Mouse (Mus musculus) lung, embryonic 15.5 days (tissue): ENCODE data around the gene Agap2. TPM values are rescaled to one million over a fixed set of nuclear protein-coding genes. Genes with fewer than 3 reads are reported as not detected.
A peak's percentile ranks its signal among the peaks of the same experiment; 100 is the strongest.

Experiments used
- ATAC-seq: fragments of 200-750 bp; cut with Nextera tagmentation; 2 replicates; pipeline ENCODE4 v1.8.0; 2017; ENCODE audit warnings: moderate number of reproducible peaks, borderline replicate concordance; ENCODE audit not compliant: low FRiP score, low TSS enrichment; ENCODE audit errors: extremely low read depth
- H3K27ac ChIP-seq: fragments of 300-500 bp; sonication (generic); 2 replicates; pipeline ENCODE4 v1.5.1; 2015; ENCODE audit warnings: moderate library complexity, mild to moderate bottlenecking, inconsistent platforms
- H3K27me3 ChIP-seq: fragments of 300-500 bp; sonication (generic); 2 replicates; pipeline ENCODE4 v1.6.1; 2015; ENCODE audit warnings: inconsistent platforms
- H3K36me3 ChIP-seq: fragments of 300-500 bp; sonication (generic); 2 replicates; pipeline ENCODE4 v1.6.1; 2015; ENCODE audit warnings: inconsistent platforms
- H3K4me1 ChIP-seq: fragments of 300-500 bp; sonication (generic); 2 replicates; pipeline ENCODE4 v1.6.1; 2015; ENCODE audit warnings: inconsistent platforms
- H3K4me2 ChIP-seq: fragments of 300-500 bp; sonication (generic); 2 replicates; pipeline ENCODE4 v1.6.1; 2015; ENCODE audit warnings: inconsistent platforms, mild to moderate bottlenecking, moderate library complexity
- H3K4me3 ChIP-seq: fragments of 300-500 bp; sonication (generic); 2 replicates; pipeline ENCODE4 v1.5.1; 2015; ENCODE audit warnings: mild to moderate bottlenecking, inconsistent platforms
- H3K9ac ChIP-seq: fragments of 300-500 bp; sonication (generic); 2 replicates; pipeline ENCODE4 v1.6.1; 2015; ENCODE audit warnings: inconsistent platforms
- H3K9me3 ChIP-seq: fragments of 300-500 bp; sonication (generic); 2 replicates; pipeline ENCODE4 v1.6.1; 2016; ENCODE audit warnings: inconsistent platforms
- WGBS: fragments of 180-500 bp; shearing (Covaris S2); methylation state at CpG from one replicate; pipeline ENCODE4 v1.1.7; 2015; 5-methylcytosine and 5-hydroxymethylcytosine counted together
- polyA plus RNA-seq: library from polyadenylated mRNA; unstranded; fragments of >200 nt; fragmentation: Nextera tagmentation; extraction: Ambion mirVana; gene quantifications from 2 replicates; pipeline ENCODE4 v1.2.1, GENCODE M21; 2015

Gene Agap2
- polyA plus RNA-seq, 1 experiment from 2014 or later = 0.07 TPM

GRCm38 (mm10) chr10:127111001-127111887, 36.2 kb downstream of the Agap2 start:
- 85% methylated on average over 15 of the region's 15 CpGs for WGBS
- no peak for ATAC-seq

DNA sequence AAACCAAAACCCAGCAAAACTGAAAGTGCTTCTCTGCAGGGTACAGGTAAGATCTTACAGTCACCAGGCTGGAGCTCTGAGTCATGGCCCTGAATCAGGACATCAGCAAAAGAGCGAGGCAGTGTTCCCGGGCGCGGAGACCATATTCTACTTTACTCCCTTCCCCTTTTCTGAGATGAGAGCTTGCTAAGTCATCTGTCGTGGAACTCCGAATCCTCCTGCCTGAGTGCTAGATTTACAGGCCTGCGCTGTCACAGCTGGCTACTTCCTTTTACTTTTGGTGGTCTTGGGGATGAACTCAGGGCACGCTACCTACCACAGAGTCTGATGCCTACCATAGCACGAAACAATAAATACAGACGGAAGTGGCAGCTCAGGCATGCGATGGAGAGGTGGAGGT, 39.3 kb downstream of the Agap2 start:
- Histone ChIP-seq H3K36me3 (peaks cover 25% of the 10 kb centered on the region), H3K4me1 (no peaks in the 10 kb centered on the region), H3K4me2 (no peak overlapping the region), H3K4me3 (no peak overlapping the region), H3K27ac (no peak overlapping the region), H3K27me3 (no peaks in the 10 kb centered on the region), H3K9ac (no peak overlapping the region), H3K9me3 (no peaks in the 10 kb centered on the region)
- ATAC-seq = no peak
- WGBS = 89% methylated on average over 11 of the region's 11 CpGs

More at GRCm38 (mm10) chr10:127111001-127111887, 36.2 kb downstream of the Agap2 start:
- Histone ChIP-seq H3K4me2 (no peak overlapping the region), H3K27me3 (no peaks in the 10 kb centered on the region), H3K9me3 (no peaks in the 10 kb centered on the region), H3K27ac (no peak overlapping the region), H3K36me3 (peaks cover 14% of the 10 kb centered on the region; the same call in 1 of the 2 replicates), H3K9ac (no peak overlapping the region), H3K4me3 (no peak overlapping the region), H3K4me1 (no peaks in the 10 kb centered on the region)

- peaks cover 25% of the 10 kb centered on the region for H3K36me3 ChIP-seq
- H3K27ac ChIP-seq = no peak overlapping the region
- WGBS = 68% methylated on average over 2 of the region's 2 CpGs
- no peaks in the 10 kb centered on the region for H3K27me3 ChIP-seq
- no peak overlapping the region for H3K9ac ChIP-seq
- no peaks in the 10 kb centered on the region for H3K9me3 ChIP-seq
- H3K4me1 ChIP-seq = peaks cover 3% of the 10 kb centered on the region
- ATAC-seq = no peak
- H3K4me3 ChIP-seq = no peak overlapping the region
- H3K4me2 ChIP-seq = no peak overlapping the region
These were observed 40.0 kb downstream of the Agap2 start for GRCm38 (mm10) chr10:127115068-127115467.

GRCm38 (mm10) chr10:127118470-127118869, 43.4 kb downstream of the Agap2 start:
- Histone ChIP-seq H3K4me3 (no peak overlapping the region), H3K4me2 (no peak overlapping the region), H3K27ac (no peak overlapping the region), H3K9me3 (no peaks in the 10 kb centered on the region), H3K4me1 (peaks cover 19% of the 10 kb centered on the region), H3K27me3 (no peaks in the 10 kb centered on the region), H3K9ac (no peak overlapping the region), H3K36me3 (peaks cover 25% of the 10 kb centered on the region)
- 90% methylated on average over 11 of the region's 11 CpGs for WGBS
- no peak for ATAC-seq

GRCm38 (mm10) chr10:127119229-127119628, 44.1 kb downstream of the Agap2 start:
- no peak overlapping the region for H3K4me2 ChIP-seq

DNA sequence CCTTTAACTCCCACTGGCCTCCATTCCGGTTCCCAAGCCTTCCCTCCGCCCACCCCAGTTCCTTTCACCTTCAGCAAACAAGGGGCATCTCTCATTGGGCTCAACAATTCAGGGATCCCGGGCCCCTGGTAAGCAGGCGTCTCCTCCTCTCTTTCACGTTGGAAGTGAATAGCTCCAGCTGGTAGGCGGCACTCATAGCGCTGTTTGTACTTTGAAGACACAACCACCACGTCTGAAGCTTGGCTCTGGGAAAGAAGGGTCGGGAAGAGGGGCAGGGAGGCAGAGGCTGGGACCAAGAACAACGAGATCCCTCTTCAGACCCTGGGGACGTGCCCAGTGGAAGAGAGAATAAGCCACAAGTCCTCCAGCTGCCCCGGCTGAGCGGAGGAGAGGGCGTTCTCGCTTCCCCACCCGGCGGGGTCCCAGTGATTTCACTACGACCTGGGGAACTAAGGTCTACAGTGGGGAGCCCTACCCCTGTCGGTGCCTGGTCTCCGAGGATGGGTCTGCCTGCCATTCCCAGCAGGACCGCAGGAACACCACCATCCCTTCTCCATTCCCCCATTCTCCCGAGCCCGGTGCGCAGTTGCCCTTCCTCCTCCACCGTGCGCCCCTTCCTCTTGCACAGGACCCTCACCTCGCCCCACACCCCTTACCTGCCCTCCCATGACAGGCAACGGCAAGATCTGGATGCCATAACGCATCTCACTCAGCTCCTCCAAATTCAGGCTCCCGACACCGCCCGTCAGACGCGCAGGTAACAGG, 45.4 kb downstream of the Agap2 start:
- H3K4me2 ChIP-seq = peak overlapping the region; percentile 93
- no peaks in the 10 kb centered on the region for H3K9me3 ChIP-seq
- H3K27me3 ChIP-seq = no peaks in the 10 kb centered on the region
- peak; percentile 32 for ATAC-seq
- H3K9ac ChIP-seq = peak overlapping the region; percentile 77
- 2% methylated on average over 34 of the region's 34 CpGs for WGBS
- H3K27ac ChIP-seq = peak overlapping the region; percentile 1; the same call in 1 of the 2 replicates
- H3K4me1 ChIP-seq = peaks cover 21% of the 10 kb centered on the region
- H3K36me3 ChIP-seq = peaks cover 20% of the 10 kb centered on the region
- peak overlapping the region; percentile 84 for H3K4me3 ChIP-seq

More at GRCm38 (mm10) chr10:127119229-127119628, 44.1 kb downstream of the Agap2 start:
- Histone ChIP-seq H3K4me3 (no peak overlapping the region), H3K36me3 (peaks cover 25% of the 10 kb centered on the region), H3K9ac (no peak overlapping the region), H3K9me3 (no peaks in the 10 kb centered on the region), H3K27ac (no peak overlapping the region), H3K27me3 (no peaks in the 10 kb centered on the region), H3K4me1 (peaks cover 21% of the 10 kb centered on the region)
- no peak for ATAC-seq
- 92% methylated on average over 10 of the region's 10 CpGs for WGBS

DNA sequence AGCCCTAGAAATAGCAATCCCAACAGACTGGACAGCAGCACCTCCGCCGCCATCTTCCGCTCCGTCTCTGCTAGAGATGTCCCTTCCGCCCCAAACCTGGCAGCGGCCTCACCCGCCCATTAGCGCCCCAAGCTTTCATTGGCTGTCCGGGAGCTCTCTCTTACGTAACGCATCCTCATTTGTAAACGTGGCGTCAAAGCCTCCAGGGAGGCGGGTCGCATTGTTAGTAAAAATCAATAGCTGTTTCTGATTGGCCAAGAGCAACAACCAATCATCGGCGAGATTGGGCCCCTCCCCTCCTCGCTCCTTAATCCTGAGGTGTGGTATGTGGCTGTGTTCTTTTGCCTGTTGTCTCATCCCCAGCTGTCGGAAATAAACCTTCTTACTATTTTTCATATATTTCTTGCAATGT, 46.0 kb downstream of the Agap2 start, which contains the start of gene Os9:
Gene Os9 (minus strand): TSS at position 66 of the 412 bp plus-strand sequence.
- peak within 1 kb of the TSS; percentile 1; the same call in 1 of the 2 replicates for H3K27ac ChIP-seq

DNA sequence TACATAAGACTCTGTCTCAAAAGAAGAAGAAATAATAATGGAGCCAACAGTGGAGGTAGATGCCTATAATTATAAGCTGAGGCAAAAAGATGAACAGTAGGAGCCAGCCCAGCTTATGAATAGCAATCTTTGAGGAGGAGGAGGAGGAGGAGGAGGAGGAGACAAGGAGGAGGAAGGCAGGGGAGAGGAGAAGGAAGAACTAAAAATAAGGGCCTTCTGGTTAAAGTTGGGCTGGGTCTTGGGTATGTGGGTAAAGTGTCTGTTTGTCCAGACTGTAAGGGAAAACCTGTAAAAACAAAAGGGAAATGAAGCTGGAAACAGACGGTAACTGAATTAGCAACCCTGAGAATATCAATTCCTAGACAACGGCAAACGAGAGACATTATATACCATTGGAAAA, 46.9 kb downstream of the Agap2 start:
- Histone ChIP-seq H3K9ac (no peak overlapping the region), H3K36me3 (peaks cover 20% of the 10 kb centered on the region), H3K4me2 (no peak overlapping the region), H3K27me3 (no peaks in the 10 kb centered on the region), H3K4me1 (peaks cover 21% of the 10 kb centered on the region), H3K27ac (no peak overlapping the region), H3K4me3 (no peak overlapping the region), H3K9me3 (no peaks in the 10 kb centered on the region)
- WGBS = 89% methylated on average over 3 of the region's 3 CpGs
- ATAC-seq = no peak

More for the DNA sequence above, 46.0 kb downstream of the Agap2 start, which contains the start of gene Os9:
- peaks cover 21% of the 10 kb centered on the region for H3K4me1 ChIP-seq
- H3K9me3 ChIP-seq = no peaks in the 10 kb centered on the region
- H3K4me3 ChIP-seq = peak within 1 kb of the TSS; percentile 84
- H3K27me3 ChIP-seq = no peaks in the 10 kb centered on the region
- H3K9ac ChIP-seq = peak within 1 kb of the TSS; percentile 77
- WGBS = under 1% methylated on average over 19 of the region's 19 CpGs
- peak; percentile 98 for ATAC-seq
- H3K36me3 ChIP-seq = peaks cover 20% of the 10 kb centered on the region
- H3K4me2 ChIP-seq = peak within 1 kb of the TSS; percentile 93

- peak overlapping the region; percentile 18 for H3K4me3 ChIP-seq
- no peak overlapping the region for H3K27ac ChIP-seq
- no peak for ATAC-seq
- H3K9me3 ChIP-seq = no peaks in the 10 kb centered on the region
- H3K4me2 ChIP-seq = peak overlapping the region; percentile 55
- peaks cover 21% of the 10 kb centered on the region for H3K4me1 ChIP-seq
- no peaks in the 10 kb centered on the region for H3K27me3 ChIP-seq
- WGBS = 17% methylated on average over 13 of the region's 13 CpGs
- no peak overlapping the region; the same call in 1 of the 2 replicates for H3K9ac ChIP-seq
- H3K36me3 ChIP-seq = peaks cover 14% of the 10 kb centered on the region
These were observed 47.8 kb downstream of the Agap2 start for GRCm38 (mm10) chr10:127122784-127123435.

DNA sequence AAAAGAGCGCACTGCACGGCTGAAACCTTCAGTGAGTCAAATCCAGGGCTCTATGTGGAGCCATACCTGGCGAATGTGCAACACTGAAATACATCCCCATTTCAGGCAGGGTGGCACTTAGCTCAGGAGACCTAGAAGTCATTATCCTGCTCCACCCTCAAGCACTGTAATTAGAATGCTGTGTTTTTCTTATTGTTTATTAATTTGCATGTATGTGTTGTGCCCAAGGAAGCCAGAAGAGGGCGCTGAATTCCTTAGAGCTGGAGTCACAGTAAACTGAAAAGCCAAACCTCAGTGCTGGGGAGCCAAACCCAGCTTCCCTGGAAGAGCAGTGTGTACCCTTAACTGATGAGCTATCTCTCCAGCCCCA, 48.3 kb downstream of the Agap2 start:
- Histone ChIP-seq H3K27ac (no peak overlapping the region), H3K9me3 (no peaks in the 10 kb centered on the region), H3K27me3 (no peaks in the 10 kb centered on the region), H3K4me2 (peak overlapping the region; percentile 55), H3K9ac (no peak overlapping the region), H3K4me1 (peaks cover 21% of the 10 kb centered on the region), H3K36me3 (peaks cover 9% of the 10 kb centered on the region), H3K4me3 (peak overlapping the region; percentile 18)
- no peak for ATAC-seq
- 20% methylated on average over 4 of the region's 4 CpGs for WGBS

- no peak overlapping the region for H3K4me2 ChIP-seq
- ATAC-seq = no peak
- WGBS = 67% methylated on average over 9 of the region's 9 CpGs
- H3K4me3 ChIP-seq = no peak overlapping the region
- H3K9me3 ChIP-seq = no peaks in the 10 kb centered on the region
- no peak overlapping the region for H3K27ac ChIP-seq
- peaks cover 14% of the 10 kb centered on the region for H3K4me1 ChIP-seq
- H3K9ac ChIP-seq = no peak overlapping the region
- no peaks in the 10 kb centered on the region for H3K36me3 ChIP-seq
- no peaks in the 10 kb centered on the region for H3K27me3 ChIP-seq
These were observed 50.3 kb downstream of the Agap2 start for GRCm38 (mm10) chr10:127125210-127126001.
